Mouse (Mus musculus) embryonic facial prominence, embryonic 11.5 days (tissue): Measurements from ENCODE around the gene Cacna1h. TPM values are rescaled to one million over a fixed set of nuclear protein-coding genes. Genes with fewer than 3 reads are reported as not detected.
A peak's percentile ranks its signal among the peaks of the same experiment; 100 is the strongest.

Source experiments
- ATAC-seq: fragments of 200-750 bp; cut with Nextera tagmentation; replicated peaks from 2 replicates; pipeline ENCODE4 v1.8.0; 2017; ENCODE audit warnings: low read depth; ENCODE audit not compliant: insufficient number of reproducible peaks, low FRiP score, low TSS enrichment
- DNase-seq: peaks from one replicate; pipeline ENCODE4 v3.0.0-alpha.2; 2015; ENCODE audit warnings: low spot score
- H3K27ac ChIP-seq: fragments of 300-500 bp; sonication (generic); replicated peaks from 2 replicates; pipeline ENCODE4 v1.5.1; 2014; ENCODE audit warnings: mild to moderate bottlenecking, low read depth, low read length, control low read depth
- H3K27me3 ChIP-seq: fragments of 300-500 bp; sonication (generic); 2 replicates; pipeline ENCODE4 v1.6.1; 2014; ENCODE audit warnings: mild to moderate bottlenecking, low read length, moderate library complexity, mixed read lengths; ENCODE audit not compliant: control insufficient read depth, insufficient read depth
- H3K36me3 ChIP-seq: fragments of 300-500 bp; sonication (generic); replicated peaks from 2 replicates; pipeline ENCODE4 v1.6.1; 2014; ENCODE audit warnings: low read depth, mild to moderate bottlenecking, low read length, moderate library complexity, mixed read lengths; ENCODE audit not compliant: control insufficient read depth, insufficient read depth
- H3K4me1 ChIP-seq: fragments of 300-500 bp; sonication (generic); 2 replicates; pipeline ENCODE4 v1.6.1; 2014; ENCODE audit warnings: low read length, mixed read lengths; ENCODE audit not compliant: control insufficient read depth, insufficient read depth
- H3K4me2 ChIP-seq: fragments of 300-500 bp; sonication (generic); 2 replicates; pipeline ENCODE4 v1.6.1; 2014; ENCODE audit warnings: low read depth, mild to moderate bottlenecking, control low read depth, low read length, moderate library complexity
- H3K4me3 ChIP-seq: fragments of 300-500 bp; sonication (generic); 2 replicates; pipeline ENCODE4 v1.5.1; 2014; ENCODE audit warnings: low read depth, low read length, control low read depth
- H3K9ac ChIP-seq: fragments of 300-500 bp; sonication (generic); replicated peaks from 2 replicates; pipeline ENCODE4 v1.6.1; 2014; ENCODE audit warnings: mild to moderate bottlenecking, control low read depth, low read length
- H3K9me3 ChIP-seq: fragments of 300-500 bp; sonication (generic); replicated peaks from 2 replicates; pipeline ENCODE4 v1.6.1; 2016; ENCODE audit warnings: mild to moderate bottlenecking, low read length, inconsistent platforms, mixed read lengths; ENCODE audit not compliant: control insufficient read depth
- WGBS: fragments of 180-500 bp; shearing (Covaris S2); extraction: QIAGEN DNeasy Blood & Tissue Kit; methylation state at CpG from one replicate; pipeline ENCODE4 v1.1.7; 2014; 5-methylcytosine and 5-hydroxymethylcytosine counted together
- polyA plus RNA-seq: library from polyadenylated mRNA; unstranded; fragments of >200 nt; fragmentation: Nextera tagmentation; extraction: Ambion mirVana; gene quantifications from 2 replicates; pipeline ENCODE4 v1.2.1, GENCODE M21; 2014

The Cacna1h gene
- polyA plus RNA-seq, 1 experiment from 2014 or later, result 3.7 TPM

DNA sequence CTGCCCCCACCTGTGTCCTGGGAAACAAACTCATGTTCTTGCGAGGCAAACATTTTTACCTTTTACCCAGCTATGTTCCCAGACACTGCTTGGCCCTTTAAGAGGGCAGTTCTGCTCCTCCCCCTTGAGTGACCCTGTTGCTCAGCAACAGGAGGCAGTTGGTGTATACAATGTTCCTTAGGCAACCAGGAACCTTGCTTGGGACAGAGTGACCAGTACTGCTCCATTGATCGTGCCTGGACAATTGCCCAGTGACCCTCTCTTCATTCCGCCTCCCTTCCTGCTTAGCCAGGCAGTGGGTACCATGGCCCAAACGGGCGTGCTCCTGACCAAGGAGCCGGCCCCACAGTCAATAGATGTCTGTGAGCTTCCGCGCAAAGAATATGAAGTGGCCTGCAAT is 37.8 kb upstream of the Cacna1h start:
- Histone ChIP-seq H3K4me1 (peaks cover 3% of the 10 kb centered on the region; the same call in 1 of the 2 replicates), H3K36me3 (no peaks in the 10 kb centered on the region), H3K27me3 (peaks cover 4% of the 10 kb centered on the region; the same call in 1 of the 2 replicates), H3K4me3 (no peak overlapping the region), H3K9me3 (no peaks in the 10 kb centered on the region), H3K4me2 (no peak overlapping the region), H3K9ac (no peak overlapping the region), H3K27ac (no peak overlapping the region)
- DNase-seq (no peak), ATAC-seq (no peak)
- WGBS, result 50% methylated on average over 8 of the region's 8 CpGs

DNA sequence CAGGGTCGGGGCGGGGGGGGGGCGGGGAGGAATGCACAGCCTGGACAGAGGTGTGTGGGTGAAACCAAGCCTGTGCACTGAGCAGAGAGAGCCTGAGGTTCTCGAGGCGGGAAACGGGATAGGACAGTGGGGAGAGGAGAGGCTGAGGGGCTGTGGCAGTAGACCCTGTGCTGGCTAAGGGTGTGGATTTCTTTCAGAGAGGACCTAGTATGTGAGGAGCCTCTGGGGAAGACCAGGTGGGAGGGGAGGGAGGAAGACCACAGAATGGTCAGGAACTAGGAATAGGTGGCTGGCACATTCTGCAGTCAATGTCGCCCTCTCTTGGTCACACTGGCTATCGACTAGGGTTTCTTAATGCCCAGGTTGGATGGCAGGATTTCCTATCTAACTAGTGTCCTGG is 36.2 kb upstream of the Cacna1h start:
- DNase-seq (peak; percentile 84), ATAC-seq (peak; percentile 11; the same call in 1 of the 2 replicates)
- H3K4me1 ChIP-seq, result peaks cover 3% of the 10 kb centered on the region; the same call in 1 of the 2 replicates
- no peak overlapping the region for H3K27ac ChIP-seq
- H3K4me3 ChIP-seq, result no peak overlapping the region
- H3K4me2 ChIP-seq, result no peak overlapping the region
- H3K27me3 ChIP-seq, result peaks cover 4% of the 10 kb centered on the region; the same call in 1 of the 2 replicates
- no peak overlapping the region for H3K9ac ChIP-seq
- no peaks in the 10 kb centered on the region for H3K9me3 ChIP-seq
- 34% methylated on average over 8 of the region's 8 CpGs for WGBS
- no peaks in the 10 kb centered on the region for H3K36me3 ChIP-seq

DNA sequence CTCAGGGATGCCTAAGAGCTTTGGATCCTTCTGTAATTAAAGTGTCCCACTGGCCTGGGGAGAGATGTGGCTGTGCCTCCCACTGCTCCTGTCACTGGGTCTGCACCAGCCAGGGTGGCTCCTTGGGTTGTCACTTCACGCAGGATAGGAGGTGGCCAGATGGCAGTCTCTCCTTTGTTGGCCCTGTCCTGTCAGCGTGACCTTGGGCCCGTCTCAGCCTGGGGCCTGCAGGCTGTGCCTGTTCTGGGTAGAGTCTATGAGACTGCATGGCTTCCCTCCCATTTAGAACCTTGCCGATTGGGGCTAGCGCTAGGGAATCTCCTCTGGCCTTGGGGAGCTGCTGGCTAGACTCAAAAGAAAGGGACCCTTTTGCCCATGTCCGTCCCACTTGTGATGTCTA is 34.7 kb upstream of the Cacna1h start:
- H3K4me3 ChIP-seq, result no peak overlapping the region
- DNase-seq (no peak), ATAC-seq (no peak)
- H3K9ac ChIP-seq, result no peak overlapping the region
- WGBS, result 73% methylated on average over 6 of the region's 6 CpGs
- no peaks in the 10 kb centered on the region for H3K4me1 ChIP-seq
- no peak overlapping the region for H3K27ac ChIP-seq
- peaks cover 4% of the 10 kb centered on the region; the same call in 1 of the 2 replicates for H3K27me3 ChIP-seq
- H3K4me2 ChIP-seq, result no peak overlapping the region
- no peaks in the 10 kb centered on the region for H3K36me3 ChIP-seq
- no peaks in the 10 kb centered on the region for H3K9me3 ChIP-seq

DNA sequence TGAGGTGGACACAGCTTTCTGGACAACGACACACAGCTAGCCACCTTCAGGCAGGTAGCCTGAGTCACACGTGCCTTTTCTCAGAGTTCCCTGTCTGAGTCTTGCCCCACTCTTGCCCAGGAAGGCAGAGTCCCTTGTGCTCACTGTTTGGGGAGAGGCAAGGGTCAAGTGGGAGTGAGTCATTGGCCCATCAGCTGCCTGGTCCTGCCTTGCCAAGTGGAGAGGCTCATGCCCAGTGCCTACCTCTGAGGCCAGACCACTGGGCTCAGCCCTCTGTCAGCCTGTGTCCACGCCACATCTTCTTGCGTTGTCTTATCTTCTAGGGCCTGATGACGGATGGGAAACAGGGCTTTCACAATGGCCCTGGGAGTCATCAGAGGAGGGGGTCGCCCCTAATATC is 34.2 kb upstream of the Cacna1h start:
- H3K4me2 ChIP-seq, result no peak overlapping the region
- no peaks in the 10 kb centered on the region for H3K4me1 ChIP-seq
- no peak overlapping the region for H3K27ac ChIP-seq
- ATAC-seq (no peak), DNase-seq (no peak)
- no peaks in the 10 kb centered on the region for H3K36me3 ChIP-seq
- no peaks in the 10 kb centered on the region for H3K9me3 ChIP-seq
- no peak overlapping the region for H3K4me3 ChIP-seq
- H3K9ac ChIP-seq, result no peak overlapping the region
- WGBS, result 66% methylated on average over 6 of the region's 6 CpGs
- no peaks in the 10 kb centered on the region for H3K27me3 ChIP-seq

DNA sequence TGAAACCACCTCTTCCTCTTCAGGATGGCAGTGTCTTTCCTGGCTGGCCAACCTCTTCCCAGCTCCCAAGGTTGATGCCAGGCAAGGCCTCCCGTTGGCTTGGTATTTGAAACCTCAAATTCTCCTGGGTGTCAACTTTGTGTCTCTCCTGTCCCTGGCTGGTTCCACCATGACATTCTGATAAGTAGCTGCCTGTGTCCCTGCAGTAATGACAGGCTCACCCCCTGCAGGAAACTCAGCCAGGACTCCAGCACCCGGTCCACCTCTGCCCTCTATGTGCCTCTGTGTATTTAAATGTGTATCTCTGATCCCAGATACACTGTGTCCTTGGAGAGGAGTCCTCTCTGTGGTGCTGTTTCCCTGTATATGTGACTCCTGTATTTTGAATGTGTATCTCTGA is 32.7 kb upstream of the Cacna1h start:
- no peak for ATAC-seq

DNA sequence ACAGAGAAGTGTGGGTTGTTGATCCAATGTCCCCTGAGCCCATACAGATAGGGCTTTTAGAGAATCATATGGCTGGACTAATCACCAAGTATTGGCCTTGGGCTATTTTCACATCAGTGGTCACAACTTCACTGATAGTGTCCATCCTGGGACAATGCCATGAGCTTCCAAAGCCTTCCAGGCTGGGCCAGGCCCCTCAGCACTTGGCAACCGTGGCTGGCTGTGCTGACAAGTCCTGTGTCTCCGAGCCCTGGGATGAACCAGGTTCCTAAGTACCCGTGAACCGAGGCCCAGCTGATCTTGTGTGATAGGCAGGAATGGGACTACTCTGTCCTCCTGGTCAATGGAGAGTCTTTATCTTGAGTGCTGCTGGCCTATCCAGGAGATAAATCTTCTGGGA is 30.5 kb upstream of the Cacna1h start:
- 76% methylated on average over 4 of the region's 4 CpGs for WGBS
- DNase-seq, result no peak
- H3K4me1 ChIP-seq, result no peaks in the 10 kb centered on the region
- H3K27ac ChIP-seq, result no peak overlapping the region
- H3K27me3 ChIP-seq, result no peaks in the 10 kb centered on the region
- no peak overlapping the region for H3K9ac ChIP-seq
- H3K4me2 ChIP-seq, result no peak overlapping the region
- no peaks in the 10 kb centered on the region for H3K36me3 ChIP-seq
- H3K4me3 ChIP-seq, result no peak overlapping the region
- no peaks in the 10 kb centered on the region for H3K9me3 ChIP-seq
- no peak for ATAC-seq

More for the DNA sequence above, 32.7 kb upstream of the Cacna1h start:
- WGBS, result 77% methylated on average over 2 of the region's 2 CpGs
- no peak overlapping the region for H3K4me3 ChIP-seq
- H3K4me2 ChIP-seq, result no peak overlapping the region
- no peak overlapping the region for H3K9ac ChIP-seq
- H3K9me3 ChIP-seq, result no peaks in the 10 kb centered on the region
- H3K27me3 ChIP-seq, result no peaks in the 10 kb centered on the region
- H3K4me1 ChIP-seq, result no peaks in the 10 kb centered on the region
- DNase-seq, result no peak
- no peaks in the 10 kb centered on the region for H3K36me3 ChIP-seq
- H3K27ac ChIP-seq, result no peak overlapping the region

DNA sequence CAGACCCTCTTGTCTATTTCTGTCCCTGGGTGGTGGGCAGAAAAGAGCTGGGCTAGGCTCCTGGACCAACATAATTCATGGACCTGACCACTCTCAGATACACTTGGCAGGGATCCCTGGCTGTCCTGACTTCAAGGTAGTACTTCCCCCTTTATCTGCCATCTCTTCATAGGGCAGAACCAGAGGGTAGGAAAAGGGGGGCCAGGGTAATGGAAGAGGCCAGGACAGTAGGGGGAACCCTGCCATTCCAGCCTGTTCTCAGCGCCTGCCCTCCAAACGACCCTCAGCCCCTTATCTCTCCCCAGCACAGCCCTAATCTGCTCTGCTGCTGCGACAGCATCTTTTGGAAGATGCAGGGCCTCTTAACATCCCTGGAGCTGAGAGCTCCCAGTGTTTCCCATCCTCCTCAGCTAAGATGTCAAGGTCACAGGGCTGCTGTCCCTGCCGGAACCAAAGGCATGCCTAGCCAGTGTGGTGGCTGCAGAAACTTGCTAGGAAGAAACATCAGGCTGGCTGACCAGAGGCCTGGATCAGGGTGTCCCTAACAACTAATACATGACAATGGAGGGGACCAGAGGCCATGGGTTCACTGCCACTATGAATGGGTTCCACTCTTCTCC is 29.9 kb upstream of the Cacna1h start:
- WGBS, result 69% methylated on average over 4 of the region's 4 CpGs
- Histone ChIP-seq H3K4me1 (no peaks in the 10 kb centered on the region), H3K27ac (no peak overlapping the region), H3K9ac (no peak overlapping the region), H3K27me3 (no peaks in the 10 kb centered on the region), H3K4me3 (no peak overlapping the region), H3K9me3 (no peaks in the 10 kb centered on the region), H3K36me3 (no peaks in the 10 kb centered on the region), H3K4me2 (no peak overlapping the region)
- no peak for ATAC-seq
- no peak for DNase-seq

DNA sequence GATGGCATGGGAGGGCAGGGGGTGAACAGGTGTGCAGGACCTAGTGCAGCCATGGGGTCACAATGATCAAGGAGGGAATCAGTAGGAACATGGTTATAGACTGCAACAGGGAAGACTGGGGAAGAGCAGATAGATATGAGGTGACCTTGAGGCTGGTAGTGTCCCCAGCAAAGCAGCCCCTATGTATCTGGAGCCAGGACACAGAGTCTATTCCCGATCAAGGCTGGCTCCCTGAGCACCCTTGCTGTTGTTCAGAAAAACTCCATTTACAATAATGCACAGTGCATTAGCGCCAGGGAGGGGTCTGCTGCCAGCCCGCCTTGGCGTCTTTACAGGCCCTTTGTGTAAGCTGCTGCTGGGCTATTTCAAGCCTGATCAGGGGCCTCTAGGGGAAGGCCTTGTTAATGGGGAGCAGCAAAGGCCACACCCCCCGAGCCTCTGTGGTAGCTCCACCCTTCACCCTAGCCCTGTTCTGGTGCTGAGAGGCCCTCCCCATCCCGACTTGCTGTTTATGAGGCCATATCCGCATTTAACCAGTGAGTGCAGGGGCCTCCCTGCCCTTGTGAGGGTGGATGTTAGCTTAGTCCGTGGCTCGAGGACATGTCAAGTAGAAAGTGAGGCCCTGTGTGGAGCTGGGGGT is 28.8 kb upstream of the Cacna1h start:
- Histone ChIP-seq H3K27ac (no peak overlapping the region), H3K27me3 (no peaks in the 10 kb centered on the region), H3K9me3 (no peaks in the 10 kb centered on the region), H3K4me3 (no peak overlapping the region), H3K36me3 (no peaks in the 10 kb centered on the region), H3K9ac (no peak overlapping the region), H3K4me1 (no peaks in the 10 kb centered on the region), H3K4me2 (no peak overlapping the region)
- DNase-seq, result peak; percentile 15
- WGBS, result 36% methylated on average over 9 of the region's 9 CpGs
- ATAC-seq, result peak; percentile 76; the same call in 1 of the 2 replicates
